Mouse (Mus musculus): ENCODE measurements around the gene Gm13691. TPM values are rescaled to one million over a fixed set of nuclear protein-coding genes. Genes with fewer than 3 reads are reported as not detected.
"Not testable (repeated sequence)": the region's sequence is repeated elsewhere in the genome, so short reads cannot be mapped to it uniquely, and the experiment has no call there.

Gene Gm13691
- polyA plus RNA-seq, 1 experiment, result not detected

- no peak for DNase-seq
- Histone ChIP-seq H3K4me1 (ENCODE audit: control insufficient read depth, insufficient read depth, low read length) (no peaks in the 10 kb centered on the region), H3K4me3 (replicated peaks; ENCODE audit: extremely low read depth, low read depth, low read length) (no peak overlapping the region)
- TF ChIP-seq CTCF (IDR thresholded peaks at IDR 0.05; ENCODE audit: insufficient read depth, low read length) (no peak), POLR2A (IDR thresholded peaks at IDR 0.05; ENCODE audit: borderline replicate concordance, extremely low read depth, low read depth, low read length) (no peak)
- 92% methylated on average over 2 of the region's 2 CpGs for WGBS
Observed at GRCm38 (mm10) chr2:84032505-84032904, 42.2 kb downstream of the Gm13691 start.

GRCm38 (mm10) chr2:84035997-84036396 is 45.6 kb downstream of the Gm13691 start:
- no peak for DNase-seq
- 84% methylated on average over 4 of the region's 4 CpGs for WGBS
- no peak for TF ChIP-seq POLR2A (IDR thresholded peaks at IDR 0.05; ENCODE audit: borderline replicate concordance, extremely low read depth, low read depth, low read length)
- TF ChIP-seq CTCF (IDR thresholded peaks at IDR 0.05; ENCODE audit: insufficient read depth, low read length), result no peak

GRCm38 (mm10) chr2:84037304-84037703 is 47.0 kb downstream of the Gm13691 start:
- no peak for DNase-seq
- peaks cover 8% of the 10 kb centered on the region; the same call in 1 of the 2 replicates for H3K4me1 ChIP-seq (ENCODE audit: control insufficient read depth, insufficient read depth, low read length)
- under 1% methylated on average over 4 of the region's 4 CpGs for WGBS
- TF ChIP-seq CTCF (IDR thresholded peaks at IDR 0.05; ENCODE audit: insufficient read depth, low read length) (no peak), POLR2A (IDR thresholded peaks at IDR 0.05; ENCODE audit: borderline replicate concordance, extremely low read depth, low read depth, low read length) (no peak)
- H3K4me3 ChIP-seq (replicated peaks; ENCODE audit: extremely low read depth, low read depth, low read length), result no peak overlapping the region

More at GRCm38 (mm10) chr2:84035997-84036396, 45.6 kb downstream of the Gm13691 start:
- Histone ChIP-seq H3K4me3 (replicated peaks; ENCODE audit: extremely low read depth, low read depth, low read length) (no peak overlapping the region), H3K4me1 (ENCODE audit: control insufficient read depth, insufficient read depth, low read length) (peaks cover 2% of the 10 kb centered on the region; the same call in 1 of the 2 replicates)

- 59% methylated on average over 1 of the region's 1 CpGs for WGBS
- H3K4me3 ChIP-seq (replicated peaks; ENCODE audit: extremely low read depth, low read depth, low read length); DNase-seq: not testable (repeated sequence)
- H3K4me1 ChIP-seq (ENCODE audit: control insufficient read depth, insufficient read depth, low read length), result peaks cover 10% of the 10 kb centered on the region; the same call in 1 of the 2 replicates
Observed at GRCm38 (mm10) chr2:84037943-84038342, 47.6 kb downstream of the Gm13691 start.

- DNase-seq, result no peak
- no peak for TF ChIP-seq POLR2A (IDR thresholded peaks at IDR 0.05; ENCODE audit: borderline replicate concordance, extremely low read depth, low read depth, low read length)
- TF ChIP-seq CTCF (IDR thresholded peaks at IDR 0.05; ENCODE audit: insufficient read depth, low read length), result no peak
- Histone ChIP-seq H3K4me1 (ENCODE audit: control insufficient read depth, insufficient read depth, low read length) (peaks cover 12% of the 10 kb centered on the region; the same call in 1 of the 2 replicates), H3K4me3 (replicated peaks; ENCODE audit: extremely low read depth, low read depth, low read length) (no peak overlapping the region)
- 40% methylated on average over 6 of the region's 6 CpGs for WGBS
Observed at GRCm38 (mm10) chr2:84039277-84039676, 48.9 kb downstream of the Gm13691 start.

Other genes starting within 250 kb of the Gm13691 start
- gene Fam171b, start 177.9 kb upstream of the Gm13691 start, polyA plus RNA-seq (2012; rRNA removed), result 0.18 and 0.41 TPM in 2 replicates
- gene Zswim2, start 49.3 kb upstream of the Gm13691 start, polyA plus RNA-seq (2012; rRNA removed), result not detected in 2 replicates
- not detected in 2 replicates for gene Gm13698, start 34.9 kb upstream of the Gm13691 start, polyA plus RNA-seq (2012; rRNA removed)
- gene Gm13693, start 29.1 kb upstream of the Gm13691 start, polyA plus RNA-seq (2012; rRNA removed), result not detected in 2 replicates
- not detected in 2 replicates for gene Gm13695, start 23.2 kb upstream of the Gm13691 start, polyA plus RNA-seq (2012; rRNA removed)
- not detected in 2 replicates for gene Gm13696, start 17.4 kb upstream of the Gm13691 start, polyA plus RNA-seq (2012; rRNA removed)
- not detected in 2 replicates for gene Gm13694, start 11.6 kb upstream of the Gm13691 start, polyA plus RNA-seq (2012; rRNA removed)
- gene Gm13697, start 5.8 kb upstream of the Gm13691 start, polyA plus RNA-seq (2012; rRNA removed), result not detected in 2 replicates